Mouse (Mus musculus): ENCODE measurements around the gene Fam228a.
"Not testable (repeated sequence)": the region's sequence is repeated elsewhere in the genome, so short reads cannot be mapped to it uniquely, and the experiment has no call there.

The Fam228a gene

GRCm38 (mm10) chr12:4717417-4717816, 20.8 kb downstream of the Fam228a start:
- peak; percentile 23 to 50 for DNase-seq

DNA sequence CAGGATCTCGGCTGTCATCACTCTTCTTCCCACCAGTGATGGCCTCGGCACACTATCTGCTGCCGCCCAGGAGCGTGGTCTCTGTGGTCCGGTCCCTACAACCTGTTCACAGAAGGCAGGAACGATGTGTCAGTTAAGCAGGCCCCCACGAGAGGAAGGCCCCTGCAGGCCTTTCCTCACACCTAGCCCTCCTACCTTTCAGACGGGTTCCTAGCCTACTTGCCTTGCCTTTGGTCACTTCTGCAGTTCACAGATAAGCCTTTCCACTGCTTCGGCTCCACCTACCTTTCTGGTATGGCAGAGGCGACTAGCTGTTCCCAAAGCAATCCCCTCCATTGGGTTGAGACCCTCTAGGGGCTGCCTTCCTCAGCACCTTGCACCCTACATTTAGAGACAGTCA, 22.6 kb downstream of the Fam228a start:
- DNase-seq, result no peak

- no peak for DNase-seq
These were observed 24.9 kb downstream of the Fam228a start for GRCm38 (mm10) chr12:4713361-4713760.

DNA sequence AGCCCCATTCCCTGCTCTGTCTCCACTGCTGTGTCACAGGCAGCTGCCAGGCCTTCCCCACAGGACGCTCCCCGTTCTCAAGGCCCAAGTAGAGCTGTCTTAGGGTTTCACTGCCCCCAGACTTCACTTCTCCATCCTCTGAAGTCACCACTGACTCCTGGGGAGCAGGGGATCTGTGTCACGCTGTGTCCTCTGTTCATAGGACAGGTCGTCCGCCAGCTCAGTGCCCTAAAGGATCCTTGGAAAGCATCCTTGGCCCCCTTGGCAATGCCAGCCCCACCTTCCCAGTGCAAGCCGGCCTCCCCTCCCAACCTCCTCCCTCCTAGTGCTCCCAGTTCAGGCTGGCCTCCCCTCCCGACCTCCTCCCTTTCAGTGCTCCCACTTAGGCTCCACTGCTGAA, 28.3 kb downstream of the Fam228a start:
- DNase-seq, result no peak

- no peak for DNase-seq
These were observed 29.2 kb downstream of the Fam228a start for GRCm38 (mm10) chr12:4708881-4709604.

DNA sequence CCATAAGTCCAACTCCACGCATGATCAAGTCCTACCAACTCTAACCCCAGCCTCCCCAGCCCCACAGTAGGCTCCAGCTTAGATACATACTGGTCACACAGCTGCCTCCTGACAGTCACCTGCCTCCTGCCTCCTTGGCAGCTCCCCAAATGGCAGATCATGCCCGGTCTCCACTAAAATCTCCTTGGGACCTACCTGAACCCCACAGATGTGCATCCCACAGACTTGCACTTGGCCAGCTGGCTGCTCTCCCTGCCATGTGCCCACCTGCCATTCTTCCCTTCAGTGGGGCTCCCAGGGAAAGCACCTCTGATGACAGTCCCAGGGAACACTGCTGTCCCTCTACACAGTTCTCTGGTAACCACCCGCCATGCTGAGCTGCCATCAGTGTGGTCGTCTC, 29.9 kb downstream of the Fam228a start:
- no peak for DNase-seq

- DNase-seq, result no peak
These were observed 30.7 kb downstream of the Fam228a start for GRCm38 (mm10) chr12:4707488-4708017.

DNA sequence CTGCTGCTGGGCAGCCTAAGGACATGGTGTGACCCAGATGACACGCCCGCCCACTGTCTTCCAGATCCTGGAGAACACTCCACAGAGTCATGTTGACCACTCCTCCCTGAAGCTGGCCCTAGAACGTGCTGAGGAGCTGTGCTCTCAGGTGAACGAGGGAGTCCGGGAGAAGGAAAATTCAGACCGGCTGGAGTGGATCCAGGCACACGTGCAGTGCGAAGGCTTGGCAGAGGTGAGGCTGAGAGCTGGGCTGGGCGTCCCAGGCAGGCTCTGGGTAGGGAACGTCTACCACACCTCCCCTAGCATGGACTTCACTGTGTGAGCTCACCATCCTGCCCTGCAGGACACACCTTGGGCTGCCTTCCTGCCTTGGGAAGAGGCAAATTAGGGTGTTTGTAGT, 31.3 kb downstream of the Fam228a start:
- no peak for DNase-seq

DNA sequence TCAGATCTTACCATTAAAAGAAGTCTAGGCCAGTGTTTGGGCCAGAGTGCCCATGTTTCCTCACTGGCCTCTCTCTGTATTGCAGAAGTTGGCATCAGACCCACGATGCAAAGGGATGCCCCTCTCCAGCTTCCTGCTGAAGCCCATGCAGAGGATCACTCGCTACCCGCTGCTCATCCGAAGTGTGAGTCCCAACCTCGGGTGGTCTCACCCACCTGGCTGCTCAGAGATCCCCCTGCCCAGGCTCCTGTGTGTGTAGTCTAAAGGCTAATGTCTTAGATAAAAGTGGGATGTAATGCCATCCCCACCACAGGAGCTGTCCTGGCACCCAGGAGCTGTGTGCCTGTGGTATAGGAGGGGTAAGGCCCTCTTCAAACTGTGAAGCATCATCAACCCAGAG, 32.1 kb downstream of the Fam228a start:
- DNase-seq, result no peak

- DNase-seq, result not testable (repeated sequence)
These were observed 32.6 kb downstream of the Fam228a start for GRCm38 (mm10) chr12:4705626-4706025.

DNA sequence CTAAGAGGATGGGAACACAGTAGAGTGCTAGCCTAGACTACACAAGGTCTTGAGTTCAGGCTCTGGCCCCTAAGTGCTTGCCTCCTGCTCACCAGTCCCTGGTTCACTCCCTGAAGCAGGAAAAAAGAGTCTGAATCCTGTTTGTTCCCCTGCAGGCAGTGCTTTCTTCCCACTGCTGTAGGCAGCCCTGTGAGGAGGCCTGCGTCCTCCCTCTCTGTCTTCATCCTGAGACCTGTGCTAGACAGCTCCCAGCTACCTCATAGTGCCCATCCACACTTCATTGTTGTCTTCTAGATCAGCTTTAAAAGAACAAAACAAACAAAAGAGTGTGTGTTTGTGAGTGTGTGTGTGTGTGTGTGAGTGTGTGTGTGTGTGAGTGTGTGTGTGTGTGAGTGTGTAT, 43.7 kb downstream of the Fam228a start:
- no peak for DNase-seq

GRCm38 (mm10) chr12:4691193-4691592, 47.0 kb downstream of the Fam228a start:
- DNase-seq, result no peak

- DNase-seq, result no peak
These were observed 48.9 kb downstream of the Fam228a start for GRCm38 (mm10) chr12:4689341-4689740.

- no peak for DNase-seq
These were observed 49.8 kb downstream of the Fam228a start for GRCm38 (mm10) chr12:4688386-4688785.

DNA sequence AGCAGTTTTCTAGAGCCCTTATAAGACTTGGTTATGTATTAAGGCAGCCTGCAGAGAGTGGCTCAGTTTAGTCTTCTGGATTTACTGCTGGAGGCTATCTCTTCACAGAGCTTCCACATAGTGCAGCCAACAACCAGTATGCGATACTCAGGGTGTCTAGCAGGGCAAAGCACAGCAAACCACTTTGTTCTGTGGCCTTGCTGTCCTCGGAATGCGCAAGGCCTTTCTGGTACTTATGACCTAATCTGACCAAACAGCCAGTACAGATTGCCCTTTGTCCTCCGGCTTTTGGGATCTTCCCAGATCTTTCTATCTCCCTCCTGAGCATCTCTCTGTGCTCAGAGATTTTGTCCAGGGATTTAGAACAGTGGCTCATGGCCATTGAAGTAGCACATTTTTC, 52.8 kb downstream of the Fam228a start:
- DNase-seq, result no peak

GRCm38 (mm10) chr12:4679971-4680370, 58.3 kb downstream of the Fam228a start:
- DNase-seq, result no peak

DNA sequence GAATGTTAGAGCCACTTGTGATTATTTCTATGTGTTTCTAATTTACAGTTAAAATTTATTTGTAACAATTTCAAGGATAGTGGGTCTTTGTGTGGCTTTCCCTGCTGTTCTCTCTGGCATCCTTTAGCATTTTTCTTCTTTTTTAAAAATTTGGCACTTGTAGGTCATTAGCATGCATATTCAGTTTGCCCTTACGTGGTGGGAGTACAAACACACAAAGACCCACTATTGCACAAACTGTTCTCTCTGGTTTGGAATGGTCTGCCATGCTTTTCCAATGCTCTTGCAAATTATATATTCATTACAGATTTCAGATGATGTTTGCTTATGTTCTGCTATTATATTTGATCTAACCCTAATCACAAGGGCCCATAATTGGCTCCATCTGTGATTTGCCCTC, 61.9 kb downstream of the Fam228a start:
- DNase-seq, result no peak

- DNase-seq, result no peak
These were observed 72.6 kb downstream of the Fam228a start for GRCm38 (mm10) chr12:4665675-4666037.

- DNase-seq, result no peak
These were observed 73.1 kb downstream of the Fam228a start for GRCm38 (mm10) chr12:4664929-4665674.

Measured in kidney, postnatal 25 days (tissue).